Mouse (Mus musculus): ENCODE measurements around the gene Mrpl54. TPM values are rescaled to one million over a fixed set of nuclear protein-coding genes. Genes with fewer than 3 reads are reported as not detected.
A peak's percentile ranks its signal among the peaks of the same experiment; 100 is the strongest.

The Mrpl54 gene
- polyA plus RNA-seq, 1 experiment: 130 TPM

- 65% methylated on average over 9 of the region's 9 CpGs for WGBS
- Histone ChIP-seq H3K27me3 (replicated peaks; ENCODE audit: control insufficient read depth, insufficient read depth, low read length) (no peaks in the 10 kb centered on the region), H3K4me1 (ENCODE audit: control insufficient read depth, insufficient read depth, low read length) (peaks cover 71% of the 10 kb centered on the region), H3K36me3 (ENCODE audit: control insufficient read depth, insufficient read depth, low read length) (no peaks in the 10 kb centered on the region), H3K27ac (ENCODE audit: insufficient read depth, low read depth, low read length) (no peak overlapping the region), H3K4me3 (ENCODE audit: insufficient read depth, low read depth, low read length) (no peak overlapping the region)
- TF ChIP-seq CTCF (conservative IDR thresholded peaks at IDR 0.05; ENCODE audit: insufficient read depth, insufficient read length, low read depth, low read length) (no peak), POLR2A (IDR thresholded peaks at IDR 0.05; ENCODE audit: low read depth, low read length) (no peak)
- DNase-seq: no peak
These were observed 34.6 kb upstream of the Mrpl54 start for GRCm38 (mm10) chr10:81301321-81301720.

GRCm38 (mm10) chr10:81300352-81300907 lies 33.7 kb upstream of the Mrpl54 start:
- WGBS: 42% methylated on average over 9 of the region's 9 CpGs
- peaks cover 77% of the 10 kb centered on the region for H3K4me1 ChIP-seq (ENCODE audit: control insufficient read depth, insufficient read depth, low read length)
- peak overlapping the region; percentile 99 for H3K27ac ChIP-seq (ENCODE audit: insufficient read depth, low read depth, low read length)

GRCm38 (mm10) chr10:81299585-81300351 lies 33.0 kb upstream of the Mrpl54 start:
- DNase-seq: peak; percentile 88
- Histone ChIP-seq H3K27ac (ENCODE audit: insufficient read depth, low read depth, low read length) (peak overlapping the region; percentile 99), H3K4me3 (ENCODE audit: insufficient read depth, low read depth, low read length) (peak overlapping the region; percentile 17; the same call in 1 of the 2 replicates), H3K27me3 (replicated peaks; ENCODE audit: control insufficient read depth, insufficient read depth, low read length) (no peaks in the 10 kb centered on the region), H3K4me1 (ENCODE audit: control insufficient read depth, insufficient read depth, low read length) (peaks cover 84% of the 10 kb centered on the region), H3K36me3 (ENCODE audit: control insufficient read depth, insufficient read depth, low read length) (no peaks in the 10 kb centered on the region)
- WGBS: 51% methylated on average over 14 of the region's 14 CpGs
- TF ChIP-seq POLR2A (IDR thresholded peaks at IDR 0.05; ENCODE audit: low read depth, low read length) (peak; percentile 65), CTCF (conservative IDR thresholded peaks at IDR 0.05; ENCODE audit: insufficient read depth, insufficient read length, low read depth, low read length) (0 out of 2 replicates have a peak, but pooled peaks have one; percentile 0)

More at GRCm38 (mm10) chr10:81300352-81300907, 33.7 kb upstream of the Mrpl54 start:
- H3K4me3 ChIP-seq (ENCODE audit: insufficient read depth, low read depth, low read length): peak overlapping the region; percentile 17; the same call in 1 of the 2 replicates
- peak; percentile 92 for DNase-seq
- no peak for TF ChIP-seq CTCF (conservative IDR thresholded peaks at IDR 0.05; ENCODE audit: insufficient read depth, insufficient read length, low read depth, low read length)
- no peaks in the 10 kb centered on the region for H3K36me3 ChIP-seq (ENCODE audit: control insufficient read depth, insufficient read depth, low read length)
- no peaks in the 10 kb centered on the region for H3K27me3 ChIP-seq (replicated peaks; ENCODE audit: control insufficient read depth, insufficient read depth, low read length)

- H3K4me1 ChIP-seq (ENCODE audit: control insufficient read depth, insufficient read depth, low read length): peaks cover 86% of the 10 kb centered on the region
- peak overlapping the region; percentile 99 for H3K27ac ChIP-seq (ENCODE audit: insufficient read depth, low read depth, low read length)
- peak; percentile 43 for DNase-seq
- TF ChIP-seq CTCF (conservative IDR thresholded peaks at IDR 0.05; ENCODE audit: insufficient read depth, insufficient read length, low read depth, low read length) (no peak), POLR2A (IDR thresholded peaks at IDR 0.05; ENCODE audit: low read depth, low read length) (no peak)
- WGBS: 62% methylated on average over 17 of the region's 17 CpGs
- no peaks in the 10 kb centered on the region for H3K36me3 ChIP-seq (ENCODE audit: control insufficient read depth, insufficient read depth, low read length)
- H3K4me3 ChIP-seq (ENCODE audit: insufficient read depth, low read depth, low read length): no peak overlapping the region
- H3K27me3 ChIP-seq (replicated peaks; ENCODE audit: control insufficient read depth, insufficient read depth, low read length): no peaks in the 10 kb centered on the region
These were observed 31.8 kb upstream of the Mrpl54 start for GRCm38 (mm10) chr10:81298369-81299100.

- no peak for TF ChIP-seq CTCF (conservative IDR thresholded peaks at IDR 0.05; ENCODE audit: insufficient read depth, insufficient read length, low read depth, low read length)
- TF ChIP-seq POLR2A (IDR thresholded peaks at IDR 0.05; ENCODE audit: low read depth, low read length): no peak
- WGBS: 23% methylated on average over 10 of the region's 10 CpGs
- Histone ChIP-seq H3K27ac (ENCODE audit: insufficient read depth, low read depth, low read length) (peak overlapping the region; percentile 99), H3K27me3 (replicated peaks; ENCODE audit: control insufficient read depth, insufficient read depth, low read length) (no peaks in the 10 kb centered on the region), H3K36me3 (ENCODE audit: control insufficient read depth, insufficient read depth, low read length) (no peaks in the 10 kb centered on the region), H3K4me3 (ENCODE audit: insufficient read depth, low read depth, low read length) (peak overlapping the region; percentile 2; the same call in 1 of the 2 replicates), H3K4me1 (ENCODE audit: control insufficient read depth, insufficient read depth, low read length) (peaks cover 80% of the 10 kb centered on the region)
- peak; percentile 87 for DNase-seq
These were observed 31.1 kb upstream of the Mrpl54 start for GRCm38 (mm10) chr10:81297845-81298244.

GRCm38 (mm10) chr10:81297246-81297645 lies 30.5 kb upstream of the Mrpl54 start:
- DNase-seq: no peak
- Histone ChIP-seq H3K4me3 (ENCODE audit: insufficient read depth, low read depth, low read length) (no peak overlapping the region), H3K4me1 (ENCODE audit: control insufficient read depth, insufficient read depth, low read length) (peaks cover 77% of the 10 kb centered on the region), H3K36me3 (ENCODE audit: control insufficient read depth, insufficient read depth, low read length) (no peaks in the 10 kb centered on the region), H3K27ac (ENCODE audit: insufficient read depth, low read depth, low read length) (peak overlapping the region; percentile 99), H3K27me3 (replicated peaks; ENCODE audit: control insufficient read depth, insufficient read depth, low read length) (no peaks in the 10 kb centered on the region)
- no peak for TF ChIP-seq POLR2A (IDR thresholded peaks at IDR 0.05; ENCODE audit: low read depth, low read length)
- no peak for TF ChIP-seq CTCF (conservative IDR thresholded peaks at IDR 0.05; ENCODE audit: insufficient read depth, insufficient read length, low read depth, low read length)
- 51% methylated on average over 6 of the region's 6 CpGs for WGBS

- 82% methylated on average over 6 of the region's 6 CpGs for WGBS
- DNase-seq: no peak
- H3K36me3 ChIP-seq (ENCODE audit: control insufficient read depth, insufficient read depth, low read length): no peaks in the 10 kb centered on the region
- no peaks in the 10 kb centered on the region for H3K27me3 ChIP-seq (replicated peaks; ENCODE audit: control insufficient read depth, insufficient read depth, low read length)
- peaks cover 59% of the 10 kb centered on the region for H3K4me1 ChIP-seq (ENCODE audit: control insufficient read depth, insufficient read depth, low read length)
- no peak overlapping the region for H3K4me3 ChIP-seq (ENCODE audit: insufficient read depth, low read depth, low read length)
- TF ChIP-seq CTCF (conservative IDR thresholded peaks at IDR 0.05; ENCODE audit: insufficient read depth, insufficient read length, low read depth, low read length): no peak
- TF ChIP-seq POLR2A (IDR thresholded peaks at IDR 0.05; ENCODE audit: low read depth, low read length): no peak
- H3K27ac ChIP-seq (ENCODE audit: insufficient read depth, low read depth, low read length): no peak overlapping the region
These were observed 28.5 kb upstream of the Mrpl54 start for GRCm38 (mm10) chr10:81295185-81295584.

All from kidney, adult 2 months (tissue).